Mouse (Mus musculus) heart, postnatal 0 days (tissue): ENCODE data around the gene Fbxo10. TPM values are rescaled to one million over a fixed set of nuclear protein-coding genes. Genes with fewer than 3 reads are reported as not detected.
"Not testable (repeated sequence)": the region's sequence is repeated elsewhere in the genome, so short reads cannot be mapped to it uniquely, and the experiment has no call there.

Experiments
- ATAC-seq: fragments of 200-750 bp; cut with Nextera tagmentation; 2 replicates; pipeline ENCODE4 v1.8.0; 2017; ENCODE audit warnings: low read depth, moderate number of reproducible peaks, moderate library complexity; ENCODE audit not compliant: insufficient read depth
- DNase-seq: peaks from one replicate; pipeline ENCODE4 v3.0.0-alpha.2; 2016; ENCODE audit warnings: low spot score
- H3K27ac ChIP-seq: fragments of 300-500 bp; sonication (generic); 2 replicates; pipeline ENCODE4 v1.5.1; 2014; ENCODE audit warnings: low read depth, mild to moderate bottlenecking
- H3K27me3 ChIP-seq: fragments of 300-500 bp; sonication (generic); 2 replicates; pipeline ENCODE4 v1.6.1; 2014; ENCODE audit warnings: low read length, mixed read lengths; ENCODE audit not compliant: control insufficient read depth, insufficient read depth
- H3K36me3 ChIP-seq: fragments of 300-500 bp; sonication (generic); replicated peaks from 2 replicates; pipeline ENCODE4 v1.6.1; 2014; ENCODE audit warnings: low read length, mixed read lengths; ENCODE audit not compliant: control insufficient read depth, insufficient read depth
- H3K4me1 ChIP-seq: fragments of 300-500 bp; sonication (generic); 2 replicates; pipeline ENCODE4 v1.6.1; 2014; ENCODE audit warnings: antibody characterized with exemption; ENCODE audit not compliant: control insufficient read depth, insufficient read depth
- H3K4me2 ChIP-seq: fragments of 300-500 bp; sonication (generic); 2 replicates; pipeline ENCODE4 v1.6.1; 2014; ENCODE audit warnings: low read depth, mild to moderate bottlenecking, low read length, moderate library complexity
- H3K4me3 ChIP-seq: fragments of 300-500 bp; sonication (generic); 2 replicates; pipeline ENCODE4 v1.5.1; 2014; ENCODE audit warnings: low read depth, low read length
- H3K9ac ChIP-seq: fragments of 300-500 bp; sonication (generic); replicated peaks from 2 replicates; pipeline ENCODE4 v1.6.1; 2014; ENCODE audit warnings: low read depth, low read length, mixed read lengths
- H3K9me3 ChIP-seq: fragments of 300-500 bp; sonication (generic); replicated peaks from 2 replicates; pipeline ENCODE4 v1.6.1; 2016; ENCODE audit warnings: low read length; ENCODE audit not compliant: control insufficient read depth
- CTCF ChIP-seq: IDR thresholded peaks from 2 replicates; pipeline ENCODE4 v1.5.1; 2016; ENCODE audit warnings: antibody characterized with exemption, control low read depth, low read depth
- EP300 ChIP-seq: IDR thresholded peaks from 2 replicates; pipeline ENCODE4 v1.6.1; 2016; ENCODE audit warnings: antibody characterized with exemption, low read depth
- WGBS: fragments of 180-500 bp; shearing (Covaris S2); extraction: QIAGEN DNeasy Blood & Tissue Kit; methylation state at CpG from one replicate; pipeline ENCODE4 v1.1.7; 2014; 5-methylcytosine and 5-hydroxymethylcytosine counted together
- polyA plus RNA-seq: library from polyadenylated mRNA; unstranded; fragments of >200 nt; fragmentation: Nextera tagmentation; extraction: Ambion mirVana; gene quantifications from 2 replicates; pipeline ENCODE4 v1.2.1, GENCODE M21; 2015
- total RNA-seq: library from RNA; depleted of rRNA; stranded (reverse); fragments of >200 nt; gene quantifications from 2 replicates; pipeline ENCODE4 v1.2.3, GENCODE M21; 2014; ENCODE audit warnings: low replicate concordance

The Fbxo10 gene
- total and polyA plus RNA-seq, 2 experiments from 2014 or later: 11.9 to 23.0 TPM

- no peaks in the 10 kb centered on the region for H3K9me3 ChIP-seq
Observed at GRCm38 (mm10) chr4:45066036-45066730, 18.2 kb downstream of the Fbxo10 start.

GRCm38 (mm10) chr4:45064577-45064976 is 19.8 kb downstream of the Fbxo10 start:
- Histone ChIP-seq H3K36me3 (peaks cover 31% of the 10 kb centered on the region), H3K4me3 (no peak overlapping the region), H3K4me2 (no peak overlapping the region), H3K27ac (no peak overlapping the region), H3K9me3 (no peaks in the 10 kb centered on the region), H3K9ac (no peak overlapping the region), H3K4me1 (no peaks in the 10 kb centered on the region), H3K27me3 (no peaks in the 10 kb centered on the region)
- ATAC-seq (no peak), DNase-seq (no peak)
- TF ChIP-seq CTCF (no peak), EP300 (no peak)
- 86% methylated on average over 2 of the region's 2 CpGs for WGBS

More at GRCm38 (mm10) chr4:45066036-45066730, 18.2 kb downstream of the Fbxo10 start:
- no peak overlapping the region for H3K4me3 ChIP-seq
- 44% methylated on average over 2 of the region's 2 CpGs for WGBS
- no peak for DNase-seq
- H3K4me1 ChIP-seq: no peaks in the 10 kb centered on the region
- TF ChIP-seq CTCF (no peak), EP300 (no peak)
- no peak for ATAC-seq
- H3K27ac ChIP-seq: no peak overlapping the region
- no peak overlapping the region for H3K9ac ChIP-seq
- H3K36me3 ChIP-seq: peaks cover 16% of the 10 kb centered on the region; the same call in 1 of the 2 replicates
- H3K4me2 ChIP-seq: no peak overlapping the region
- no peaks in the 10 kb centered on the region for H3K27me3 ChIP-seq

- H3K36me3 ChIP-seq: peaks cover 38% of the 10 kb centered on the region
- not testable (repeated sequence) for H3K9ac ChIP-seq, H3K27me3 ChIP-seq, DNase-seq, H3K9me3 ChIP-seq, H3K27ac ChIP-seq, ATAC-seq, H3K4me3 ChIP-seq, H3K4me1 ChIP-seq, H3K4me2 ChIP-seq
- WGBS: 66% methylated on average over 1 of the region's 1 CpGs
Observed at GRCm38 (mm10) chr4:45063836-45064235, 20.6 kb downstream of the Fbxo10 start.

- H3K27me3 ChIP-seq: no peaks in the 10 kb centered on the region
- 49% methylated on average over 8 of the region's 8 CpGs for WGBS
- H3K27ac ChIP-seq: peak overlapping the region; percentile 64
- H3K9ac ChIP-seq: no peak overlapping the region
- ATAC-seq (peak; percentile 17; the same call in 1 of the 2 replicates), DNase-seq (no peak)
- no peak overlapping the region for H3K4me3 ChIP-seq
- H3K9me3 ChIP-seq: no peaks in the 10 kb centered on the region
- H3K4me2 ChIP-seq: no peak overlapping the region
- H3K36me3 ChIP-seq: peaks cover 44% of the 10 kb centered on the region
- peaks cover 11% of the 10 kb centered on the region for H3K4me1 ChIP-seq
- TF ChIP-seq EP300: no peak
- TF ChIP-seq CTCF: no peak
Observed at GRCm38 (mm10) chr4:45055451-45055850, 29.0 kb downstream of the Fbxo10 start.

- ATAC-seq: peak; percentile 76
- DNase-seq: peak; percentile 57
- peaks cover 38% of the 10 kb centered on the region for H3K36me3 ChIP-seq
- H3K4me1 ChIP-seq: peaks cover 11% of the 10 kb centered on the region
- peak overlapping the region; percentile 64 for H3K27ac ChIP-seq
- H3K27me3 ChIP-seq: no peaks in the 10 kb centered on the region
- no peaks in the 10 kb centered on the region for H3K9me3 ChIP-seq
- H3K4me2 ChIP-seq: no peak overlapping the region
- no peak overlapping the region for H3K9ac ChIP-seq
- WGBS: 30% methylated on average over 3 of the region's 3 CpGs
- TF ChIP-seq EP300 (no peak), CTCF (peak; percentile 67)
- no peak overlapping the region for H3K4me3 ChIP-seq
Observed at GRCm38 (mm10) chr4:45054862-45055261, 29.5 kb downstream of the Fbxo10 start.

- DNase-seq: no peak
- no peaks in the 10 kb centered on the region for H3K9me3 ChIP-seq
- peak overlapping the region; percentile 95 for H3K27ac ChIP-seq
- no peak for ATAC-seq
- 69% methylated on average over 9 of the region's 9 CpGs for WGBS
- no peak overlapping the region for H3K4me2 ChIP-seq
- no peaks in the 10 kb centered on the region for H3K27me3 ChIP-seq
- TF ChIP-seq EP300: no peak
- TF ChIP-seq CTCF: no peak
- no peak overlapping the region for H3K9ac ChIP-seq
- H3K36me3 ChIP-seq: peaks cover 36% of the 10 kb centered on the region
- H3K4me1 ChIP-seq: peaks cover 11% of the 10 kb centered on the region
- H3K4me3 ChIP-seq: no peak overlapping the region
Observed at GRCm38 (mm10) chr4:45047956-45048355, 36.4 kb downstream of the Fbxo10 start.
